Mouse (Mus musculus): ENCODE measurements at regions not wholly inside any gene's neighbourhood (a gene's known extent, or its start where the extent isn't known, plus 50 kb on each side); places are given as distances from the start of the nearest gene placed in this dataset.

GRCm38 (mm10) chr11:112463121-112463520 is 318.9 kb upstream of the Sox9 start:
- H3K4me3 ChIP-seq (ENCODE audit: low read depth, low read length) = no peak overlapping the region
- H3K9ac ChIP-seq (replicated peaks; ENCODE audit: low read depth, low read length) = no peak overlapping the region
- DNase-seq (ENCODE audit: low spot score) (no peak), ATAC-seq (ENCODE audit: insufficient read depth, low read depth) (no peak)
- no peak for TF ChIP-seq EP300 (IDR thresholded peaks at IDR 0.05; ENCODE audit: low read depth)
- no peak for TF ChIP-seq CTCF (IDR thresholded peaks at IDR 0.05; ENCODE audit: low read depth)
- H3K4me1 ChIP-seq (ENCODE audit: control insufficient read depth, insufficient read depth) = no peaks in the 10 kb centered on the region
- H3K36me3 ChIP-seq (replicated peaks; ENCODE audit: control insufficient read depth, insufficient read depth, low read length) = no peaks in the 10 kb centered on the region
- 95% methylated on average over 1 of the region's 1 CpGs for WGBS
- H3K9me3 ChIP-seq (replicated peaks; ENCODE audit: control insufficient read depth, low read length) = no peaks in the 10 kb centered on the region
- no peaks in the 10 kb centered on the region for H3K27me3 ChIP-seq (ENCODE audit: control insufficient read depth, insufficient read depth, low read length)
- no peak overlapping the region for H3K4me2 ChIP-seq (ENCODE audit: low read depth, low read length)
- no peak overlapping the region for H3K27ac ChIP-seq (ENCODE audit: low read depth)

GRCm38 (mm10) chr11:112464386-112464785 is 317.6 kb upstream of the Sox9 start:
- Histone ChIP-seq H3K4me2 (ENCODE audit: low read depth, low read length) (no peak overlapping the region), H3K36me3 (replicated peaks; ENCODE audit: control insufficient read depth, insufficient read depth, low read length) (no peaks in the 10 kb centered on the region), H3K27ac (ENCODE audit: low read depth) (no peak overlapping the region), H3K27me3 (ENCODE audit: control insufficient read depth, insufficient read depth, low read length) (no peaks in the 10 kb centered on the region), H3K4me1 (ENCODE audit: control insufficient read depth, insufficient read depth) (no peaks in the 10 kb centered on the region), H3K9me3 (replicated peaks; ENCODE audit: control insufficient read depth, low read length) (no peaks in the 10 kb centered on the region), H3K9ac (replicated peaks; ENCODE audit: low read depth, low read length) (no peak overlapping the region), H3K4me3 (ENCODE audit: low read depth, low read length) (no peak overlapping the region)
- TF ChIP-seq CTCF (IDR thresholded peaks at IDR 0.05; ENCODE audit: low read depth) (no peak), EP300 (IDR thresholded peaks at IDR 0.05; ENCODE audit: low read depth) (no peak)
- ATAC-seq (ENCODE audit: insufficient read depth, low read depth) = no peak
- WGBS = 61% methylated on average over 4 of the region's 4 CpGs
- no peak for DNase-seq (ENCODE audit: low spot score)

DNA sequence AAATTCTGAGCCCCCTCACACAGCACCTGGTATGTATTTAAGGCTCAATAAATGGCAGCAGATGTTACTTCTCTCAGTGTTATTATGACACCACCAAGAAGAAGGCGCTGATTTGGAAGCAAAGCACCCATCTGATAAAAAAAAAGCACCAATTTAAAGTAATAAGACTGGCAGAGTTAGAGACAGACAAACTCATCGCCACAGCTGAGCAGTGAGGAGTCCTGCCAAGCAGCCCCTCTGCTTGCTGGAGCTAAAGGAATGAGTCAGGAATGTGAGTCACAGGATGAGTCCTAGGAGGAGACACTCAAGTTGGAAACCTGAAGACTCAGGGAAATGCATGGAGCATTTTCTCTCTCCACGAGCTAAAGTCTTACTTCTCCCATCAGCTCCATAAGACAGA is 311.7 kb upstream of the Sox9 start:
- no peak for DNase-seq (ENCODE audit: low spot score)
- Histone ChIP-seq H3K27me3 (ENCODE audit: control insufficient read depth, insufficient read depth, low read length) (no peaks in the 10 kb centered on the region), H3K27ac (ENCODE audit: low read depth) (no peak overlapping the region), H3K4me3 (ENCODE audit: low read depth, low read length) (no peak overlapping the region), H3K36me3 (replicated peaks; ENCODE audit: control insufficient read depth, insufficient read depth, low read length) (no peaks in the 10 kb centered on the region), H3K4me1 (ENCODE audit: control insufficient read depth, insufficient read depth) (no peaks in the 10 kb centered on the region), H3K9me3 (replicated peaks; ENCODE audit: control insufficient read depth, low read length) (no peaks in the 10 kb centered on the region), H3K4me2 (ENCODE audit: low read depth, low read length) (no peak overlapping the region), H3K9ac (replicated peaks; ENCODE audit: low read depth, low read length) (no peak overlapping the region)
- ATAC-seq (ENCODE audit: insufficient read depth, low read depth) = no peak
- TF ChIP-seq CTCF (IDR thresholded peaks at IDR 0.05; ENCODE audit: low read depth) (no peak), EP300 (IDR thresholded peaks at IDR 0.05; ENCODE audit: low read depth) (no peak)
- WGBS = 49% methylated on average over 3 of the region's 3 CpGs

DNA sequence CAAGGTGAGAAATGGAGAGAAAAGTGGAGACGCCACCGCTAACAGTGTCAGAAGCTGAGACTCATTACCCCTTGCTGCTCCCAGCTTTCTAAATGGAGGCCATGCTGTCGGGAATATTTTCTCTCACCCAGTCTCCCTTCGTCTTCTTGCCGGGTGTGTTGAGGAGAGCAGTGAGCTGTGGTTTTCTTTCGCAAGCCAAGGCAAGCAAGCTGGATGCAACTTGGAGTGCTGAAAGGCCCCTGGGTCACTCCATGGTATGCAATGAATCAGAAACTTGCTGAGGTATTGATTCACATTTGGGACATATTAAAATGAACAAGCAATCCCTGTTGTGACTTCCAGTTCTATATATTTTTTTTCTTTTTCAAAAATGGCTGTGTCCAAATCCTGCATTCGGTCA is 308.8 kb upstream of the Sox9 start:
- Histone ChIP-seq H3K4me2 (ENCODE audit: low read depth, low read length) (no peak overlapping the region), H3K4me3 (ENCODE audit: low read depth, low read length) (no peak overlapping the region), H3K4me1 (ENCODE audit: control insufficient read depth, insufficient read depth) (no peaks in the 10 kb centered on the region), H3K36me3 (replicated peaks; ENCODE audit: control insufficient read depth, insufficient read depth, low read length) (no peaks in the 10 kb centered on the region), H3K9ac (replicated peaks; ENCODE audit: low read depth, low read length) (no peak overlapping the region), H3K27ac (ENCODE audit: low read depth) (no peak overlapping the region), H3K27me3 (ENCODE audit: control insufficient read depth, insufficient read depth, low read length) (no peaks in the 10 kb centered on the region), H3K9me3 (replicated peaks; ENCODE audit: control insufficient read depth, low read length) (no peaks in the 10 kb centered on the region)
- WGBS = 76% methylated on average over 7 of the region's 7 CpGs
- no peak for DNase-seq (ENCODE audit: low spot score)
- TF ChIP-seq CTCF (IDR thresholded peaks at IDR 0.05; ENCODE audit: low read depth) = no peak
- no peak for TF ChIP-seq EP300 (IDR thresholded peaks at IDR 0.05; ENCODE audit: low read depth)
- ATAC-seq (ENCODE audit: insufficient read depth, low read depth) = no peak

- no peaks in the 10 kb centered on the region for H3K36me3 ChIP-seq (replicated peaks; ENCODE audit: control insufficient read depth, insufficient read depth, low read length)
- DNase-seq (ENCODE audit: low spot score) = no peak
- H3K4me3 ChIP-seq (ENCODE audit: low read depth, low read length) = no peak overlapping the region
- ATAC-seq (ENCODE audit: insufficient read depth, low read depth) = no peak
- H3K27me3 ChIP-seq (ENCODE audit: control insufficient read depth, insufficient read depth, low read length) = no peaks in the 10 kb centered on the region
- TF ChIP-seq CTCF (IDR thresholded peaks at IDR 0.05; ENCODE audit: low read depth) = no peak
- no peak for TF ChIP-seq EP300 (IDR thresholded peaks at IDR 0.05; ENCODE audit: low read depth)
- no peaks in the 10 kb centered on the region for H3K4me1 ChIP-seq (ENCODE audit: control insufficient read depth, insufficient read depth)
- no peaks in the 10 kb centered on the region for H3K9me3 ChIP-seq (replicated peaks; ENCODE audit: control insufficient read depth, low read length)
- WGBS = 67% methylated on average over 6 of the region's 6 CpGs
- no peak overlapping the region for H3K4me2 ChIP-seq (ENCODE audit: low read depth, low read length)
- H3K9ac ChIP-seq (replicated peaks; ENCODE audit: low read depth, low read length) = no peak overlapping the region
- no peak overlapping the region for H3K27ac ChIP-seq (ENCODE audit: low read depth)
Measured at GRCm38 (mm10) chr11:112473681-112474080, 308.3 kb upstream of the Sox9 start.

DNA sequence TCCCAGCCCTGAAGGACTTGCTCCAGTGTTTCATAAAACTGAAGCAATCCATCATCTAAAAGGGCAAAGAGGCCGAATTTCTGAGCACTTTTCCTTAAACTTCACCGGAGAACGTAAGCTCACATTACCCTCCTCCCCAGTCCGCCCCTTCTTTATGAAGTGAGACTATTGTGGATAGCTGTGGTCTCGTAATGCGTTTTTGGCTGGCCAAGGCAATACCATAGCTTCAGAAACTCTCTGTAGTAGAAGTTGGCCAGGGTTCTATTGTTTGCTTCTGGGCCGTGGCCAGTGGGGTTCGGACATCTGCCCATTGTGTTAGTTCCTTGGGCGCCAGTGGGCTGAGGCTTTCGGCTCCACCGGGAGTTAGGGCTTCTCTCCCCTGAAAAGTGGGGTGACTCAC is 301.7 kb upstream of the Sox9 start:
- ATAC-seq (ENCODE audit: insufficient read depth, low read depth) = no peak
- H3K4me3 ChIP-seq (ENCODE audit: low read depth, low read length) = no peak overlapping the region
- H3K27me3 ChIP-seq (ENCODE audit: control insufficient read depth, insufficient read depth, low read length) = no peaks in the 10 kb centered on the region
- TF ChIP-seq EP300 (IDR thresholded peaks at IDR 0.05; ENCODE audit: low read depth) = no peak
- TF ChIP-seq CTCF (IDR thresholded peaks at IDR 0.05; ENCODE audit: low read depth) = no peak
- no peak overlapping the region for H3K4me2 ChIP-seq (ENCODE audit: low read depth, low read length)
- no peaks in the 10 kb centered on the region for H3K9me3 ChIP-seq (replicated peaks; ENCODE audit: control insufficient read depth, low read length)
- H3K27ac ChIP-seq (ENCODE audit: low read depth) = no peak overlapping the region
- H3K4me1 ChIP-seq (ENCODE audit: control insufficient read depth, insufficient read depth) = no peaks in the 10 kb centered on the region
- no peak overlapping the region for H3K9ac ChIP-seq (replicated peaks; ENCODE audit: low read depth, low read length)
- no peak for DNase-seq (ENCODE audit: low spot score)
- WGBS = 81% methylated on average over 11 of the region's 11 CpGs
- no peaks in the 10 kb centered on the region for H3K36me3 ChIP-seq (replicated peaks; ENCODE audit: control insufficient read depth, insufficient read depth, low read length)
